Mouse (Mus musculus): ENCODE results near the gene Enpp1.

DNA sequence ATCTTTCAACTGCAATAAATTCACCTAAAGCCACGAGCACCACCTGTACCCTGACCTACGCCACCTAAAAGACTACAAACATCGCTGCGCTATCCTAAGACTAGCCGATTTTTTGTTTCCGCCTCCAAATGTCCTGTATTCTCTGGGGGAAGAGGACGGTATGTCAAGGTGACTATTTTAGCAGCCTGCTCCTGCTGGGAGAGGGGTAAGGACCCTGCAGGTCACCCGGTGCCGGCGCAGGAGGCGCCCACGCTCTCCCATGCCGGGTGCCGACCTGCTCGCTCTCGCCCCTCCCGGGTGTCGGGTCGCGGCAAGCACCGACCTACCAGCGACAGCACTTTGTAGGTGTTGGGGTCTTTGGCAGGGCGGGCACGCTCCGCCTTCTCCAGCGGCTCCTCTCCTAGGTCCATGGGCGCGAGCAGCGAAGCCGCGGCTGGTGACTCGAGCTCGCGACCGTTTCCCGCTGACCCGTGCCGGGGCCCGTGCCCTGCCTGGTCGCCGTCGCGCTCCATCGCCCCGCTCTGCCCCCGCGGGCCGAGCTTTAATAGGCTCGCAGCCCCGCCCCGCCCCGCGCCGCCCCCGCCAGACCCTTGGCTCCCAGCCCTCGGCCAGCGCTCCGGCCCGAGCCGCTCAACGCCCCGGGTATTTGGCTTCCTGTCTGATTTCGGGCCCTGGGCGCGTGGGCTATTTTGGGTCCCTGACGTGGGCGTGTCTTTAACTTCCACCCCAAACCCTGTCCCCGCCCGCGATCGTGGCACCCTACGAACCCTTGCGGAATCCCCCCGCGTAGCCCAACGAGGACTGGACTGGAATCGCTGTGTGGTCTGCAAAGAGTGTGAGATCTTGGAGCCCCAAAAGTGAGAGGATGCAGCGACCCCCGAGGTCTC, at the start of gene Enpp1:
- TF ChIP-seq CTCF (IDR thresholded peaks at IDR 0.05; ENCODE audit: control insufficient read depth, insufficient read depth, low read length) (no peak), POLR2A (IDR thresholded peaks at IDR 0.05; ENCODE audit: borderline replicate concordance, control insufficient read depth, low read depth, low read length) (0 out of 2 replicates have a peak, but pooled peaks have one; percentile 16)
